Mouse (Mus musculus): ENCODE data around the gene Cers6. TPM values are rescaled to one million over a fixed set of nuclear protein-coding genes. Genes with fewer than 3 reads are reported as not detected.

The Cers6 gene
- total RNA-seq, 2 experiments from 2014 or later, result 7.3 to 10.9 TPM

GRCm38 (mm10) chr2:69134186-69134585, 272.9 kb downstream of the Cers6 start:
- no peak for ATAC-seq (replicated peaks; ENCODE audit: low FRiP score, poor library complexity, severe bottlenecking)

GRCm38 (mm10) chr2:69134937-69135336, 273.7 kb downstream of the Cers6 start:
- no peak for ATAC-seq (replicated peaks; ENCODE audit: low FRiP score, poor library complexity, severe bottlenecking)

GRCm38 (mm10) chr2:69135661-69136576, 274.7 kb downstream of the Cers6 start, which contains the start of gene Nostrin:
TSS of gene Nostrin (plus strand) at chr2:69135800.
- ATAC-seq (replicated peaks; ENCODE audit: low FRiP score, poor library complexity, severe bottlenecking), result no peak

- no peak for ATAC-seq (replicated peaks; ENCODE audit: low FRiP score, poor library complexity, severe bottlenecking)
Measured at GRCm38 (mm10) chr2:69137406-69138084, 276.3 kb downstream of the Cers6 start.

GRCm38 (mm10) chr2:69138759-69139158, 277.5 kb downstream of the Cers6 start:
- ATAC-seq (replicated peaks; ENCODE audit: low FRiP score, poor library complexity, severe bottlenecking), result no peak

- ATAC-seq (replicated peaks; ENCODE audit: low FRiP score, poor library complexity, severe bottlenecking), result no peak
Measured at GRCm38 (mm10) chr2:69140215-69140614, 279.0 kb downstream of the Cers6 start.

- no peak for ATAC-seq (replicated peaks; ENCODE audit: low FRiP score, poor library complexity, severe bottlenecking)
Measured at GRCm38 (mm10) chr2:69140816-69141215, 279.6 kb downstream of the Cers6 start.

GRCm38 (mm10) chr2:69148691-69149090, 287.4 kb downstream of the Cers6 start:
- no peak for ATAC-seq (replicated peaks; ENCODE audit: low FRiP score, poor library complexity, severe bottlenecking)

GRCm38 (mm10) chr2:69149154-69149553, 287.9 kb downstream of the Cers6 start:
- no peak for ATAC-seq (replicated peaks; ENCODE audit: low FRiP score, poor library complexity, severe bottlenecking)

GRCm38 (mm10) chr2:69150841-69151240, 289.6 kb downstream of the Cers6 start:
- no peak for ATAC-seq (replicated peaks; ENCODE audit: low FRiP score, poor library complexity, severe bottlenecking)

GRCm38 (mm10) chr2:69155861-69156260, 294.6 kb downstream of the Cers6 start:
- ATAC-seq (replicated peaks; ENCODE audit: low FRiP score, poor library complexity, severe bottlenecking), result no peak

GRCm38 (mm10) chr2:69156283-69156682, 295.0 kb downstream of the Cers6 start:
- ATAC-seq (replicated peaks; ENCODE audit: low FRiP score, poor library complexity, severe bottlenecking), result no peak

GRCm38 (mm10) chr2:69158907-69159306, 297.7 kb downstream of the Cers6 start:
- no peak for ATAC-seq (replicated peaks; ENCODE audit: low FRiP score, poor library complexity, severe bottlenecking)

Other genes starting within 250 kb of the Cers6 start
- not detected in 2 replicates for gene 4932414N04Rik, start 205.0 kb upstream of the Cers6 start, total RNA-seq (2015; ENCODE audit: low replicate concordance)
- not detected in 2 replicates for gene 4932414N04Rik, start 205.0 kb upstream of the Cers6 start, total RNA-seq (2017; ENCODE audit: low replicate concordance)

Data from erythroid progenitor cell, adult 5-6 weeks (primary cell).